Mouse (Mus musculus) adrenal gland, postnatal 14 days (tissue): ENCODE measurements at regions not wholly inside any gene's neighbourhood (a gene's known extent, or its start where the extent isn't known, plus 50 kb on each side); places are given as distances from the start of the nearest gene placed in this dataset.

Experiments used
- DNase-seq: peaks from one replicate; pipeline ENCODE4 v3.0.0; 2021; ENCODE audit warnings: mixed read lengths

DNA sequence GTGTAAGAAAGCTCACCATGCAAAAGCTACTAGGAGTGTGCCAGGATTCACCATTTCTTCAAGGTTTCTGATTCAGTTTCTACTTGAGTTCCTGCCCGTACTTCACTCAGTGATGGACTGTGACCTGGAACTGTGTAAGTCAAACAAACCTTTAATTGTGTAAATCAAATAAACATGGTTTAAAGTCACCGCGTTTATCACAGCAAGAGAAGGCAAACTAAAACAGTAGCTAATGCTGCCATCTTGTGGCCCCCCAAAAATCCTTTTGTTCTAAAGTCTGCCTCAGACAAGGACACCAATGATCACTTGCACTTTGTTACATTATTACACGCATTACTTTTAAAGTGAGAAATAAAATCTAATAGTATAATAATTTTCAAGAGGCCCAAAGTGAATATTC, 63.6 kb upstream of the Dcx start:
- peak; percentile 20 for DNase-seq
